Mouse (Mus musculus) left cerebral cortex, postnatal 10 days (tissue): Measurements from ENCODE around the gene Irf5. TPM values are rescaled to one million over a fixed set of nuclear protein-coding genes. Genes with fewer than 3 reads are reported as not detected.
A peak's percentile ranks its signal among the peaks of the same experiment; 100 is the strongest.

Experiments used
- DNase-seq, 2 experiments: peaks; one replicate each; pipeline ENCODE4 v3.0.0; 2021 to 2022; ENCODE audit warnings: low spot score in 2 of 2, mixed read lengths in 1 of 2; ENCODE audit errors: extremely low spot score in 1 of 2
- intact Hi-C: fragments of 180-260 bp; cut with DNase I; formaldehyde crosslinking; loops from one replicate; pipeline ENCODE4 v1.15.1; 2025
- total RNA-seq, 2 experiments: library from RNA; stranded (reverse); gene quantifications; 2 replicates each; pipeline ENCODE4 v1.2.3; 2021

Irf5 gene
- 1 to 10 TPM; 3.1 to 3.5 TPM for total RNA-seq

DNA sequence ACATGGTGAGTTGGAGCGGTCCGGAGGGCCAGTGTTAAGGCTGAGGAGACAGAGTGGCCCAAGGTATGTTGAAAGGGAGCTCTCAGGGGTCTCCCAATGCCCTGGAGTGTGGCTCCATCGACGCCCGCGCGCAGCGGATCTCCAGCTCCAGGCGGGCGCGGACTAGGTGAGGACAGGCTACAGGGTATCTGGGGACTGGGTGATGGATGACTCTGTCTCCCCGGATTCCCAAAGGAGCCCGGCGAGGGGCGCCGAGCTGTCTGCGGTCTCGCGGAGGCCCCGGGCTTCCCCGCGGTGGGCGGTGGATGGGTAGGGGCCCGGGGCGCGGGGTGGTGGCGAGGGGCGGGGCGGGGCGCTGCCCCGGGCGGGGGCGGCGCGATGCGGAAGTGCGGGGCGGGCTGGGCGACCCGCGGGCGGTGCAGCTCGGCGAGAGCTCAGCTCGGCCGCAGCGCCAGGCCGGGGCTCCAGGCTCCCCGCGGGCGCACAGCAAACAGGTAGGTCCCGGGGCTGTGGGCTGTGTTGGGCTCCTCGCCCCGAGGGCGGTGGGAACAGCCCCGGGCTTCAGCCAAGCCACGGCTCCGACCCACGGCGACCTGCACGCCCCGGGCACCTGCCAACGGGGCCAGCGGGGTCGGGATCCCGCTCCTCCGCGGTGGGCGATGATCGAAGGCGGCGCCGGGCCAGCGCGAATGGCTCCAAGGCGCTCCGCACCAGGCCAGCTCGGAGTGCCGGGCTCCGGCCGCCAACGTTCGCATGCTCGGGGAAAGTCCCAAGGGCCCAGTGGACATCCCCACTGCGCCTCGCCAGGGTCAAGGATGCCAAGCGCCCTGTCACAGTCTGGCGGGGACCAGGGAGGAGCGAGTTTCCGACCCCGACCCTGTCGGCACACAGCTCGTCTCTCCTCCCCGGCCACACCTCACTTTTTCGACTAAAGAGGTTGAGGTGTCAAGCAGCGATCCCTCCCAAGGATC lies at the start of gene Irf5:
Irf5 (plus strand) TSS at position 345 of the 971 bp plus-strand sequence.
- intact Hi-C loops = no loop called here
- peak in 1 of 2 experiments; percentile 52 for DNase-seq

GRCm38 (mm10) chr6:29482691-29483090 lies 43.7 kb upstream of the Irf5 start:
- no peak for DNase-seq
- intact Hi-C loops = no loop called here

- intact Hi-C loops = no loop called here
- DNase-seq = peak in 1 of 2 experiments; percentile 69
Observed at GRCm38 (mm10) chr6:29484716-29485559, 41.5 kb upstream of the Irf5 start.

DNA sequence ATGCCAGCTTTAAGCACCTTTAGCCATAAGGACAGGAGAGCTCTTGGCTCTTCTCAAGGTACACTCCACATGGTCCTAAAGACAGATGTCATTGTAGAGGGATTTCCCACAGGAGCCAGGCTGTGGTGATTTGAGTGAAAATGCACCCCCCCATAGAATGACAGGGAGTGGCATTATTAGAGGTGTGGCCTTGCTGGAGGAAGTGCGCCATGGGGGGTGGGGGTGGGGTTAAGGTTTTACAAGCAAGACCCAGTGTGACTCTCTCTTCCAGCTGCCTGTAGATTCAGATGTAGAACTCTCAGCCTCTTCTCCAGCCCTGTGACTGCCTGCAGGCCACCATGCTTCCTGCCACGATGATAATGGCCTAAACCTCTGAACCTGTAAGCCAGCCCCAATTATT lies 40.5 kb upstream of the Irf5 start:
- no peak for DNase-seq
- intact Hi-C loops = no loop called here

DNA sequence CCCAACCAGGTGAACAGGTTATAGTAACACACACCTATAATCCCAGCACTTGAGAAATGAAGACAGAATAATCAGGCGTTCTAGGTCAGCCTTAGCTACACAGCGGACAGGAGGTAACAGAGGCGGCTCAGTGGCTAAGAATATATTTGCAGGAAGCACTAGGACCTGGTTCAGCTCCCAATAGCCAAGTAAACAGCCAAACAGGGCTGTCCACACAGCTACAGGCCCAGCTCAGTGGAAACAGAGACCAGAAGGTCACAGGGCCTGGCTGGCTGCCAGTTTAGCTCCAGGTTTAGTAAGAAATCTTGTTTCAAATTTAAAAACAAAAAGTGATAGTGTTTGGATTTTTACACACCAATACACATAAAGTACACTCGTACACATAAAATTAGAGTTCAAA lies 32.3 kb upstream of the Irf5 start:
- DNase-seq = no peak
- intact Hi-C loops = no loop called here

- intact Hi-C loops = no loop called here
Observed at GRCm38 (mm10) chr6:29496270-29496669, 30.2 kb upstream of the Irf5 start.

DNA sequence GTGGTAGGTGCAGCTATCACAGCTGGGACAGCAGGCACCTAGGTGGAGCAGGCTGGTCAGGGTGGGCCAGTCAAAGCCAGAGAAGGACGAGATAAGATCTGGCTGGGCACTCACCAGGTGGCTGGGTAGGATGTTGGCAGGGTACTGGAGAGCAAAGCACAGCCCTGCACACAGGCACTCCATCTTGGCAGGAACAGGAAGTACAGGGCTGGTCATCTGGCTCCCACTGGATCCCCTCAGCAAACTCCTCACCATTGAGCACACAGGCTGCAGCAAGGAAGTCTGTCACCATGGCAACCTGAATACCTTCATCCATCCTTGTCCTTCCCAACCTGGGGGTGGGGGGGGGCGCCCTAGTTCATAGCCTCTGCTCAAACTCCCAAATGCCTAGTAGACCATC lies 28.6 kb upstream of the Irf5 start:
- intact Hi-C loops = no loop called here
- no peak for DNase-seq

More at GRCm38 (mm10) chr6:29496270-29496669, 30.2 kb upstream of the Irf5 start:
- no peak for DNase-seq

GRCm38 (mm10) chr6:29500177-29500576 lies 26.2 kb upstream of the Irf5 start:
- no peak for DNase-seq
- intact Hi-C loops = no loop called here

DNA sequence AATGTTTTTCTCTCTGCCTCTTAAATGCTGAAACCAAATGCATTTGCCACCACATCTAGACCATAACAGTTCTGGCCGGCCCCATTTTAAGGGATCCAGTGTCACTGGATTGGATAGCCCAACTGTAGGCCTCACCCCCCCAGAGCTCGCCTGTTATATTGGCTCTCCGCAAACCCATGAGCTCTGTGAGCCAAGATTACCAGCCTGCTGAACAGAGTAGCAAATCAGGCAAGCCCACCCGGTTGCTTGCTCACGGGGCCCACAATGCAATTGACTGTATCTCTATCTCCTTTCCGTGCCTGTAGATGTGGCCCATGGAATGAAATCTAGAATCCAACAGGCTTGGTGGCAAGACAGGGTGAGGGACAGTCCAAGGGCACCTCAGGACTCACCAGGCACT lies 25.6 kb upstream of the Irf5 start:
- intact Hi-C loops = no loop called here
- DNase-seq = no peak

DNA sequence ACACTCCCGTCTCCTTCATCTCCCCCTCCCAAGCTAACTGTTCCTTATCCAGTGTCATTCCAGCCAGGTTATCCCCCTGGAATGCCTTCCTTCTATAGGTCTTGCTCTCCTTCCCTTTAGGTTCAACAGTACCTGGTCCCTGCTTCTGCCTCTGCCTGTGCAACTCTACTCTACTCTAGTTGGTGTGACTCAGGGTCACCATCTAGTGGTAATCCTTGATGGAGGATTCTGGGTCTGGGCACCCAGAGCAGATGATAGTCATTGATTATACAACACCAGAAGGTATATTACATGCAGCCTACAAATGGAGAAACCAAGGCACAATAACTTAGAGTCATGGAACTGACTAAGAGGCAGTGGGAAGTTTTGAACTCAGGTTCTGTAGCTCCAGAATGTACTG lies 24.8 kb upstream of the Irf5 start:
- intact Hi-C loops = no loop called here
- DNase-seq = no peak

GRCm38 (mm10) chr6:29505493-29505892 lies 20.9 kb upstream of the Irf5 start:
- intact Hi-C loops = no loop called here
- DNase-seq = no peak

DNA sequence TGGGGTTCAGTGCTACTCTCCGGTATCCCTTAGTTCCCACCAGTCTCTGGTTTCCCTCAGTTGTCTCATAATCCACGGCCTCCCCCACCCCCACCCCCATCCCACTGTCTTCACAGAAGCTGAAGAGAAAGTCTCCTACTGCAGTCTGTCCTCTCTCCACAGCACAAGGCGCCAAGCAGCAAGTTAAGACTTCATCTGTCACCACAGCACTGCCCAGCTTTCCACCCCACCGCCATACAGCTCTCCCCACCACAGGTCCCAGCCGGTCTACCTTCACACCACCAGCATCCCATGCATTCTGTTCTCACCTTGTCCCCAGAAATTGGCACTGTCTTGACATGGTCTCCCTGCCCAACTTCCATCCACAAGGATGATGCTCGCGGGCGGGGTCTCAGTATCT lies 19.6 kb upstream of the Irf5 start:
- no peak for DNase-seq
- intact Hi-C loops = no loop called here

- intact Hi-C loops = no loop called here
- DNase-seq = peak in 1 of 2 experiments; percentile 67
Observed at GRCm38 (mm10) chr6:29507447-29508309, 18.7 kb upstream of the Irf5 start, which contains the start of gene Kcp. Gene Kcp (minus strand): TSS chr6:29507952.

DNA sequence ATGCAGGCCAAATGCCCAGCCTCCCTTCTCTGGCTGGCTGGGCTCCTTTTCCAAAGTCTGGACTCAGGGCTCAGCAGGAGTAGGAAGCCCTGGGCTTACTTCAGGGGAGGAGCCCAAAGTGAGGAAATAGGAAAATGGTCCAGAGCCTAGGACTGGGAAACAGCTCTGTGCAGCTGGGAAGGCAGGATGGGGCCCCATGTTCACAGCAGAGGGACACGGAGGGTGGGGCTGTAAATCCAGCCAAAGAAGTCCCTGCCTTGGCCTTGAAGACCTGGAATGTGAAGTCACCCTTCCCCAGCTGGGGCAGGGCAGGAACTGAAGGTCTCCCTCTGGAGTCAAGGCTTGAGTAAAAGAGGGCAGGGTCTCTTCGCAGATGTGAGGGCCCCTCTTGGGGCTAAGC lies 17.3 kb upstream of the Irf5 start:
- intact Hi-C loops = no loop called here
- no peak for DNase-seq

GRCm38 (mm10) chr6:29513284-29513683 lies 13.1 kb upstream of the Irf5 start:
- intact Hi-C loops = no loop called here
- DNase-seq = peak in 1 of 2 experiments; percentile 81

DNA sequence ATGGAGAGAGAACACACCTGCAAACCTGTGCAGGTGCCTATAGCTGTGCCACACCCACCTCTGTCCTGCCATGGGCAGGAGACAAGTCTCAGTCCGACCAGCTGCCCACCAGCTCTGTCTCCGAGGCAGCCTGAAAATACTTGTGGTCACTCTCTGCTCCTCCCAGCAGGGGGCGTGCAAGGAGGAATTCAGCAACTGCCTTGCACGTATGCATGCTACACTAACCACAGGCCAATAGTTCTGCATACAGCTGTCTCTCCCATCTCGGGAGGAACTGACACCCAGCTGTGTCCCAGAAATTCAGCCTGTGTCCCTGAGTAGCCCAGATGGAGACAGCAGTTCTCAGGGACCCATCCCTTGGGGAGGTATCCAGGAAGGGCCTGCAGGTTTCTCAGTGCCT lies 9.3 kb upstream of the Irf5 start:
- intact Hi-C loops = no loop called here
- DNase-seq = peak in 1 of 2 experiments; percentile 84

DNA sequence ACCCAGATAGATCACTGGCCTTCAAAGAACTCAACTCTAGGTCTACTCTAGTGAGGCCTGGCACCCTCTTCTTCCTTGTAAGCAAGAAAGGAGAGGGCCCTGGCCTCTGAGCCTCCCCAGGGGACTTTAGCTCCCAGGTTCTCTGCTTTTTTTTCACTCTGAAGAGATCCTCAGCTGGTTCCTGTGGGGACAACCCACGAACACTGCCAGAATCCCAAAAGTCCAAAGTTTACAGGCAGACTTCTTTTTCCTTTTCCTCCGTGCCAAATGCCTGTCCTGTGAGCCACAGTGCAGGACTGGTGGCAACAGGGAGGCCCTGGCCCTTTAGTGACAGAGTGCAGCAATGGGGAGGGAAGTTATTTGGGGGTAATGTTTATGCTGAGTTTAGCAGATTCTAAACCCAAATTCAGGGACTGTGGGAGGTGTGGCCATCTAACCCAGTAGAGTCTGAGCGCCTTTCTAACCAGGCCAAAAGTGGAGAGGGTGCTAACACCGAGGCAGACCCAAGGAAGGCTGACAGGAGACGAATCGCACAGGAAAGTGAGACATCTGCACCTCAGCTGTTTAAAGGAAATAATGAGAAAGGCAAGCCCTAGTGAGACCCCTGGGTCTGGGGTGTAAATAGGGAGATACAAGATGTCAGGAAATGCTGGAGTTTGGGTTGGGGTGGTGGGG lies 3.7 kb upstream of the Irf5 start:
- DNase-seq = no peak
- intact Hi-C loops = no loop called here

DNA sequence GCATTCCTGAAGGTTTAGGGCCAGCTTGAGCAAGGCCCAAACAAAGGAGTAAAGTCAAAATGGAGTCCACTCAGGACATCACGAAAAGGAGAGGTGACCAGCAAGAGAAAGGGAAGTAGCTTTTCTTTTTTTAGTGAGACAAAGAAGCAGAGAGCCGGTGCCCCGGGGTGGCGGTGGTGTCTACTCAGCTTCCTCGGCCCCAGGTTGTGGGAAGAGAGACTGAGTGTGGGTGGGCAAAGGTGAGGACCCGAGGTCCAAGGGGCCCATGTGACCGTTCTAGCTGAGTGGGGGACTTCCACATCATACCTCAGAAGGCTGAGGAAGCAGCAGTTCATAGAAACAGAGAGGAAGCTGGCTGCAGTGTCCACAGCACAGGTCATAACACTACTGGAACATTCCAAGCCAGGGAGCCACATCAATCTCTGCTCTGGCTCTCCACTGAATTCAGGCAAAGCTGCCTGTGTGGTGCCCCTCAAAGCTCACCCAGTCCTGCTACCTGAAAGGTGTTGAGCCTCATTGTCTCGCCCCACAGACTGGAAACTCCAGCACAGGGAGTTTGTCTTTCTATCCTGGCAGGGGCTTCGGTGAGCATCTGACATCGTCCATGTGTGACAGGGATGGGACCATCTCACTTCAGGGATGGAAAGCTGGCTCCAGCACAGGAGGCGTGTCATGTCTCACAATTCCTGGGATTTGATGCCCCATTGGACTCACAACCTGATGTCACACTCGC lies 3.0 kb upstream of the Irf5 start:
- intact Hi-C loops = no loop called here
- DNase-seq = no peak
